Mouse (Mus musculus) spleen, embryonic (tissue): ENCODE results near the gene Ascc2.

ENCODE experiments used
- CTCF ChIA-PET: fragments of 350-600 bp; sonication (Branson Sonifier 250); formaldehyde crosslinking; loops from one replicate; lab custom pipeline; 2022; lab: Charles Lee

The Ascc2 gene

GRCm38 (mm10) chr11:4637534-4638234, at the start of gene Ascc2:
Gene Ascc2, plus strand, starts transcription at chr11:4637747.
- CTCF ChIA-PET, result interaction anchor here (0.6 kb wide), 1 partner anchor 93 kb away, joined by 12 read pairs; no protein-coding TSS in a partner anchor

GRCm38 (mm10) chr11:4591811-4592210, 45.7 kb upstream of the Ascc2 start:
- CTCF ChIA-PET, result no interaction called here

GRCm38 (mm10) chr11:4593491-4593848, 44.1 kb upstream of the Ascc2 start:
- CTCF ChIA-PET, result no interaction called here

GRCm38 (mm10) chr11:4593849-4594607, 43.5 kb upstream of the Ascc2 start:
- CTCF ChIA-PET, result interaction anchor here (1.1 kb wide), 1 partner anchor 13 kb away, joined by 3 read pairs; no protein-coding TSS in a partner anchor

- CTCF ChIA-PET, result interaction anchor here (1.1 kb wide), 1 partner anchor 12 kb away, joined by 3 read pairs; no protein-coding TSS in a partner anchor
Measured at GRCm38 (mm10) chr11:4594608-4595500, 42.7 kb upstream of the Ascc2 start, which contains the start of gene Mtmr3. Gene Mtmr3, minus strand, starts transcription at chr11:4594863.

GRCm38 (mm10) chr11:4598411-4598810, 39.1 kb upstream of the Ascc2 start:
- CTCF ChIA-PET, result no interaction called here

GRCm38 (mm10) chr11:4599916-4600315, 37.6 kb upstream of the Ascc2 start:
- CTCF ChIA-PET, result interaction anchor here (0.7 kb wide), 1 partner anchor 123 kb away, joined by 4 read pairs; no protein-coding TSS in a partner anchor

- CTCF ChIA-PET, result interaction anchor here (0.7 kb wide), 1 partner anchor 55 kb away, joined by 5 read pairs; no protein-coding TSS in a partner anchor
Measured at GRCm38 (mm10) chr11:4601890-4602289, 35.7 kb upstream of the Ascc2 start.

- CTCF ChIA-PET, result interaction anchor here (0.6 kb wide), 1 partner anchor 519 kb away, joined by 3 read pairs; no protein-coding TSS in a partner anchor
Measured at GRCm38 (mm10) chr11:4602691-4603441, 34.7 kb upstream of the Ascc2 start.

GRCm38 (mm10) chr11:4604441-4604840, 33.1 kb upstream of the Ascc2 start:
- CTCF ChIA-PET, result no interaction called here

GRCm38 (mm10) chr11:4605414-4605813, 32.1 kb upstream of the Ascc2 start:
- CTCF ChIA-PET, result no interaction called here

GRCm38 (mm10) chr11:4606541-4606940, 31.0 kb upstream of the Ascc2 start:
- CTCF ChIA-PET, result no interaction called here

GRCm38 (mm10) chr11:4611904-4612303, 25.6 kb upstream of the Ascc2 start:
- CTCF ChIA-PET, result no interaction called here

- CTCF ChIA-PET, result no interaction called here
Measured at GRCm38 (mm10) chr11:4620017-4620485, 17.5 kb upstream of the Ascc2 start, which contains the start of gene Gm11032. Gene Gm11032, plus strand, starts transcription at chr11:4620067.

GRCm38 (mm10) chr11:4620501-4621108, 16.9 kb upstream of the Ascc2 start:
- CTCF ChIA-PET, result no interaction called here

- CTCF ChIA-PET, result interaction anchor here (0.6 kb wide), 1 partner anchor 187 kb away, joined by 3 read pairs; no protein-coding TSS in a partner anchor
Measured at GRCm38 (mm10) chr11:4621866-4622265, 15.7 kb upstream of the Ascc2 start.

GRCm38 (mm10) chr11:4622442-4622986, 15.0 kb upstream of the Ascc2 start:
- CTCF ChIA-PET, result interaction anchor here (0.6 kb wide), 1 partner anchor 187 kb away, joined by 3 read pairs; no protein-coding TSS in a partner anchor

- CTCF ChIA-PET, result no interaction called here
Measured at GRCm38 (mm10) chr11:4622997-4623396, 14.6 kb upstream of the Ascc2 start.

- CTCF ChIA-PET, result no interaction called here
Measured at GRCm38 (mm10) chr11:4625931-4626330, 11.6 kb upstream of the Ascc2 start.

- CTCF ChIA-PET, result no interaction called here
Measured at GRCm38 (mm10) chr11:4627636-4628035, 9.9 kb upstream of the Ascc2 start.
